Mouse (Mus musculus): ENCODE measurements around the gene Zranb1. TPM values are rescaled to one million over a fixed set of nuclear protein-coding genes. Genes with fewer than 3 reads are reported as not detected.

Gene Zranb1
- total and polyA plus RNA-seq, 3 experiments: 11.3 to 17.6 (median 11.6) TPM

DNA sequence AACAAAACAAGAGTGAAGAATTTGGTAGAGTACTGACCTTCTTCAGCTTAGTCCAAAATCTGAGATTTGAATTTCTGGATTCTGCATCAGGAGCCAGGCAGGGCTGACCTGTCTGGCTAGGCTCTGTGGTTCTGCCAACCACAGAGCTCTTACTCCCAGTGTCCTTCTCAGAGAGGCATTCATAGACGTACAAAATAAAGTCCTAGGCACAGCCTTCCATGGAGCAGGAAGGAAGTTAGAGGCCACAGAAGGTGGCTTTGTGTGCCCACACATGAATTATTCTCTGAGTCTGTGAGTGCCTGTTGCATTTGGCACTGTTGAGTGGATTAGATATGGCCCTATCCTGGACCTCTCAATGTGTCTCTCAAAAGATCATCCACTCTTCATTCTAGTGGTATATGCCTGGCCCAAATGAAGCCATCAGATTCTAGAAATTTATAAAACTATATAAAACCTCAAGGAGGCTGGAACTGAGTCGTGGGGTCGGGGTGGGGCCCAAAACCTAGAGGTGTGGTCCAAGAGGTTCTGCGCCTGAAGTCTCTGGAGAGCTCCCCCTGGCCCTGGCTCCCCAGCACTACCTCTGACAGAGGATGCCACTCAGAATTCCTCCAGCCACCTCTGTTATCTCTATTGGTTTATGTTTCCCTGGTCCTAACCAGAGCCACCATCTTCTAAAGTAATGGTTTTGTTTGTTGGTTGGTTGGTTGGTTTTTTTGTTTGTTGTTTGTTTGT is 42.3 kb upstream of the Zranb1 start:
- in situ Hi-C loops (cut with MboI; ENCODE audit: low pct_ligation_motif_present, low pct_unique_long_range_greater_than_20kb, low sequenced_read_pairs) (no loop called here), dilution Hi-C loops (cut with MboI; ENCODE audit: extremely low pct_ligation_motif_present, extremely low pct_unique_long_range_greater_than_20kb, low sequenced_read_pairs) (no loop called here)
- TF ChIP-seq ETS1 (conservative IDR thresholded peaks at IDR 0.05; ENCODE audit: low read depth, low read length) (no peak), MAX (IDR thresholded peaks at IDR 0.05; ENCODE audit: low read length) (no peak), CTCF (conservative IDR thresholded peaks at IDR 0.05 in 1 of 2, IDR thresholded peaks at IDR 0.05 in 1 of 2; ENCODE audit: low read depth in 2 of 2, low read length in 2 of 2) (peak in 1 of 2 experiments; percentile 34; a peak in 2 of 4 replicates)
- Histone ChIP-seq H3K36me3 (replicated peaks in 1 of 2; ENCODE audit: control insufficient read depth in 1 of 2, insufficient read depth in 1 of 2, low read length in 1 of 2) (peaks cover 16 to 21% of the 10 kb centered on the region in 2 experiments), H3K4me2 (ENCODE audit: insufficient read depth, low read depth, poor library complexity, severe bottlenecking) (no peak overlapping the region), H3K4me3 (replicated peaks in 1 of 3; ENCODE audit: low read depth in 2 of 3, low read length in 2 of 3, poor library complexity in 1 of 3) (no peak overlapping the region), H3K27me3 (replicated peaks) (no peaks in the 10 kb centered on the region), H3K79me2 (replicated peaks; ENCODE audit: control insufficient read depth, extremely low read depth, insufficient read depth, poor library complexity, severe bottlenecking) (no peaks in the 10 kb centered on the region), H3K27ac (ENCODE audit: insufficient read depth, low read depth) (no peak overlapping the region), H3K4me1 (ENCODE audit: control insufficient read depth in 1 of 2, insufficient read depth in 2 of 2) (peaks cover 0 to 8% of the 10 kb centered on the region in 2 experiments; a peak in 2 of 4 replicates), H3K9me3 (replicated peaks; ENCODE audit: low read length) (no peaks in the 10 kb centered on the region), H3K9ac (ENCODE audit: insufficient read depth, low read depth) (no peak overlapping the region)
- no peak for DNase-seq (ENCODE audit: extremely low read depth)

DNA sequence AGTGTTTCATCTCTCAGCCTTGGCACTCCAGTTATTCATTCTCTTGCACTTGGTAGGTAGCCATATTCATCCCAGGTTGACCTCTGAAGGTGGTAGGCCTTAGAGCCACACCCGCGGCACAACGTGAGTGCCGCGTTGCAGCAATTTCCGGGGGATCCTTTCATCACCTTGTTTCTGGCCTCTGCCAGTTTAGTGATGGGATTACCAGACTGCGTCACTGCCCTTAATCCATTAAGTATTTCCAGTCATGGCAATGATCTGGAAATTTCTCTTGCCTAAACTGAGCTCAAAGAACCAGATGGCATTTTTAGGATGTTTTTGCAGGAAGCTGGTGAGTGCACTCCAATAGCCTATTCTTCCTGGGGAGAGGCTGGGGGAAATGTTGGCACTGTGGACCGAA is 41.3 kb upstream of the Zranb1 start:
- H3K4me1 ChIP-seq (ENCODE audit: control insufficient read depth in 1 of 2, insufficient read depth in 2 of 2): peaks cover 0 to 8% of the 10 kb centered on the region in 2 experiments; a peak in 2 of 4 replicates
- TF ChIP-seq ZMIZ1 (IDR thresholded peaks at IDR 0.05; ENCODE audit: low read depth, low read length): no peak
- no peak for TF ChIP-seq MAFK (IDR thresholded peaks at IDR 0.05; ENCODE audit: insufficient replicate concordance, low read length)
- TF ChIP-seq TBP (conservative IDR thresholded peaks at IDR 0.05; ENCODE audit: low read depth, low read length): no peak
- TF ChIP-seq SMC3 (IDR thresholded peaks at IDR 0.05; ENCODE audit: low read depth, low read length): no peak
- no peak for TF ChIP-seq ELF1 (IDR thresholded peaks at IDR 0.05; ENCODE audit: low read depth, low read length)
- no peak for TF ChIP-seq CHD2 (IDR thresholded peaks at IDR 0.05; ENCODE audit: low read length)
- no peak for TF ChIP-seq PAX5 (IDR thresholded peaks at IDR 0.05; ENCODE audit: low read length)
- TF ChIP-seq NELFE (IDR thresholded peaks at IDR 0.05; ENCODE audit: low read depth, low read length): no peak
- no peak for TF ChIP-seq MEF2A (IDR thresholded peaks at IDR 0.05; ENCODE audit: borderline replicate concordance, low read depth, low read length)
- no peak for TF ChIP-seq MAZ (IDR thresholded peaks at IDR 0.05; ENCODE audit: low read depth, low read length)
- no peak overlapping the region for H3K4me2 ChIP-seq (ENCODE audit: insufficient read depth, low read depth, poor library complexity, severe bottlenecking)
- H3K79me2 ChIP-seq (replicated peaks; ENCODE audit: control insufficient read depth, extremely low read depth, insufficient read depth, poor library complexity, severe bottlenecking): no peaks in the 10 kb centered on the region
- no peak for DNase-seq (ENCODE audit: extremely low read depth)
- dilution Hi-C loops (cut with MboI; ENCODE audit: extremely low pct_ligation_motif_present, extremely low pct_unique_long_range_greater_than_20kb, low sequenced_read_pairs): no loop called here
- no peak overlapping the region for H3K9ac ChIP-seq (ENCODE audit: insufficient read depth, low read depth)
- H3K27ac ChIP-seq (ENCODE audit: insufficient read depth, low read depth): no peak overlapping the region
- peaks cover 8 to 10% of the 10 kb centered on the region in 2 experiments for H3K36me3 ChIP-seq (replicated peaks in 1 of 2; ENCODE audit: control insufficient read depth in 1 of 2, insufficient read depth in 1 of 2, low read length in 1 of 2)
- H3K27me3 ChIP-seq (replicated peaks): no peaks in the 10 kb centered on the region
- H3K9me3 ChIP-seq (replicated peaks; ENCODE audit: low read length): no peaks in the 10 kb centered on the region
- in situ Hi-C loops (cut with MboI; ENCODE audit: low pct_ligation_motif_present, low pct_unique_long_range_greater_than_20kb, low sequenced_read_pairs): no loop called here
- no peak overlapping the region for H3K4me3 ChIP-seq (replicated peaks in 1 of 3; ENCODE audit: low read depth in 2 of 3, low read length in 2 of 3, poor library complexity in 1 of 3)

DNA sequence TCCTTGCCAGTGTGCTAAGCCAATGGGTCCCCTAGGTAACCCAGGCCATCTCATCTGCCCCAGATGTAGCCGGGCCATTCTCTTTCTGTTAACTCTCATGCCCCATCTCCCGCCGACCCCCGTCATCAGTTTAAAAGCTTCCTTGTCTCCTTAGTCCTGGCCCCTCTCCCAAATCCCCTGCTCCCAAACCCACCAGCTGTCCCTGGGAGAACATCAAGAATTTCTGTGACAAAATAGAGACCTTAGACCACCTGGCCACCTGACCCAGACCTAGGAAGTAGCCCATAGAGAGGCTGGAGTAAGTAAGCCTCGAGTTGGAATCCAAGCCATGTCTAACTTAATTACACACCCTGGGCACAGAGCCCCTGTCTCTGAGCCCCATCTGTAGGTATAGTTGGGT is 40.7 kb upstream of the Zranb1 start:
- DNase-seq (ENCODE audit: extremely low read depth): no peak
- Histone ChIP-seq H3K9me3 (replicated peaks; ENCODE audit: low read length) (no peaks in the 10 kb centered on the region), H3K79me2 (replicated peaks; ENCODE audit: control insufficient read depth, extremely low read depth, insufficient read depth, poor library complexity, severe bottlenecking) (no peaks in the 10 kb centered on the region), H3K36me3 (replicated peaks in 1 of 2; ENCODE audit: control insufficient read depth in 1 of 2, insufficient read depth in 1 of 2, low read length in 1 of 2) (peaks cover 4 to 5% of the 10 kb centered on the region in 2 experiments), H3K27me3 (replicated peaks) (no peaks in the 10 kb centered on the region), H3K4me1 (ENCODE audit: control insufficient read depth in 1 of 2, insufficient read depth in 2 of 2) (peaks cover 0 to 8% of the 10 kb centered on the region in 2 experiments; a peak in 2 of 4 replicates), H3K4me2 (ENCODE audit: insufficient read depth, low read depth, poor library complexity, severe bottlenecking) (no peak overlapping the region), H3K27ac (ENCODE audit: insufficient read depth, low read depth) (no peak overlapping the region), H3K9ac (ENCODE audit: insufficient read depth, low read depth) (no peak overlapping the region), H3K4me3 (replicated peaks in 1 of 3; ENCODE audit: low read depth in 2 of 3, low read length in 2 of 3, poor library complexity in 1 of 3) (no peak overlapping the region)
- in situ Hi-C loops (cut with MboI; ENCODE audit: low pct_ligation_motif_present, low pct_unique_long_range_greater_than_20kb, low sequenced_read_pairs): no loop called here
- TF ChIP-seq CHD2 (IDR thresholded peaks at IDR 0.05; ENCODE audit: low read length): no peak
- no peak for TF ChIP-seq SIN3A (IDR thresholded peaks at IDR 0.05; ENCODE audit: low read length)
- TF ChIP-seq UBTF (IDR thresholded peaks at IDR 0.05; ENCODE audit: low read depth, low read length): no peak
- TF ChIP-seq NELFE (IDR thresholded peaks at IDR 0.05; ENCODE audit: low read depth, low read length): no peak
- TF ChIP-seq GABPA (IDR thresholded peaks at IDR 0.05; ENCODE audit: insufficient replicate concordance, low read depth, low read length): no peak
- no peak for TF ChIP-seq ZC3H11A (IDR thresholded peaks at IDR 0.05; ENCODE audit: low read depth, low read length)
- no peak for TF ChIP-seq ETS1 (conservative IDR thresholded peaks at IDR 0.05; ENCODE audit: low read depth, low read length)
- no peak for TF ChIP-seq POLR2AphosphoS2 (IDR thresholded peaks at IDR 0.05; ENCODE audit: low read depth, low read length)
- no peak for TF ChIP-seq RCOR1 (conservative IDR thresholded peaks at IDR 0.05; ENCODE audit: low read depth, low read length)
- dilution Hi-C loops (cut with MboI; ENCODE audit: extremely low pct_ligation_motif_present, extremely low pct_unique_long_range_greater_than_20kb, low sequenced_read_pairs): no loop called here
